Mouse (Mus musculus): Measurements from ENCODE around the gene Atp6v0a1. TPM values are rescaled to one million over a fixed set of nuclear protein-coding genes. Genes with fewer than 3 reads are reported as not detected.

Atp6v0a1 gene
- polyA plus RNA-seq, 1 experiment from 2014 or later: 65.6 TPM

DNA sequence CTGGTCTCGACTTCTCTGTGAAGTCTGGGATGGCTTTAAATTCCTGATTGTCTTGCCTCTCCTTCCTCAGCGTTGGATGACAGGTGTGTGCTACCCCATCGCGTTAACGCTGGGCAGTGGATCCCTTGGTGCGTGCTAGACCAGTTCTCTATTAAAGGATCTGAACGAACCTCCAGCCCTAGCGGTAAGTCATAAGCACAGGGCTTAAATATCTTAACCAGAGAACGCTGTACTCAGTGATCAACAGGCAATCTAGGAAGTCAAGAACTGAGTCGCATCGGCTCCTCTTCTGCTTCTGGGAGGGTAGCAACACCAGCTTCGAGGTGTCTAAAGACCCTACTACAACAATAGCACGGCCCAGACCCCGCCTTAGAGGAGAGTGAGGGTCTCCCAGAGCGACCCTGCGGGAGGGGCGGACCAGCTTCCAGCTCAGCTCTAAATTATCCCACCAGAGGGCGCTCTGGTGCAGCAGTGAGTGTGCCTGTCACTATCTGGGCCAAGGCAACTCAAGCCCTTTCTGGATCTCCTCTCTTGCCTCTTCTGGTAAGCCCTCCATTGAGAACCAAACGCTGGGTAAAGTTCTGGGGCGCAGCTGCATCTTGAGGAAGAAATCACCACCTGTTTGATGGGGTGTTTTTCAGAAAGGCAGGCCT is 26.0 kb upstream of the Atp6v0a1 start:
- peak; percentile 23; the same call in 1 of the 2 replicates for ATAC-seq (ENCODE audit: low FRiP score, low read depth)
- H3K27me3 ChIP-seq: peaks cover 26% of the 10 kb centered on the region
- H3K9me3 ChIP-seq: no peaks in the 10 kb centered on the region
- H3K4me2 ChIP-seq (replicated peaks): peak overlapping the region; percentile 61
- WGBS: 4% methylated on average over 20 of the region's 20 CpGs
- peak overlapping the region; percentile 28 for H3K4me3 ChIP-seq
- H3K36me3 ChIP-seq: no peaks in the 10 kb centered on the region
- H3K9ac ChIP-seq (replicated peaks): peak overlapping the region; percentile 37; the same call in 1 of the 2 replicates
- H3K4me1 ChIP-seq: 0 out of 2 replicates have a peak, but pooled peaks cover 6% of the 10 kb centered on the region
- H3K27ac ChIP-seq (replicated peaks): no peak overlapping the region

- ATAC-seq (ENCODE audit: low FRiP score, low read depth): no peak
- H3K9me3 ChIP-seq: no peaks in the 10 kb centered on the region
- no peak overlapping the region for H3K4me2 ChIP-seq (replicated peaks)
- H3K27ac ChIP-seq (replicated peaks): no peak overlapping the region
- 0 out of 2 replicates have a peak overlapping the region, but pooled peaks have one; percentile 37 for H3K9ac ChIP-seq (replicated peaks)
- H3K27me3 ChIP-seq: peaks cover 26% of the 10 kb centered on the region
- no peak overlapping the region for H3K4me3 ChIP-seq
- H3K36me3 ChIP-seq: no peaks in the 10 kb centered on the region
- WGBS: 75% methylated on average over 7 of the region's 7 CpGs
- H3K4me1 ChIP-seq: 0 out of 2 replicates have a peak, but pooled peaks cover 6% of the 10 kb centered on the region
These were observed 25.5 kb upstream of the Atp6v0a1 start for GRCm38 (mm10) chr11:100983778-100984131.

DNA sequence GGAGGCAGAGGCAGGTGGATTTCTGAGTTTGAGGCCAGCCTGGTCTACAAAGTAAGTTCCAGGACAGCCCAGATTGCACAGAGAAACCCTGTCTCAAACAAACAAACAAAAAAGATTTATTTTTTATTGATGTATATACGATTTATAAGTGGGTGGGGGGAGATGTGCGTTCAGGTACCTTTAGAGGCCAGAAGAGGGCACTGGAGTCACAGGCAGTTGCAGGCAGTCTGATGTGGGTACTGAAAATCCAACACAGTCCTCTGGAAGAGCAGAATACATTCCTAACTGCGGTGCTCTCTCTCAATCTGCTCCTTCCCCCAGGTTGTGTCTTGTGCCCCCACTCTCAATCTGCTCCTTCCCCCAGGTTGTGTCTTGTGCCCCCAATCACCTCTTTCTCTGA is 23.6 kb upstream of the Atp6v0a1 start:
- H3K9me3 ChIP-seq: no peaks in the 10 kb centered on the region
- no peak overlapping the region for H3K9ac ChIP-seq (replicated peaks)
- no peaks in the 10 kb centered on the region for H3K36me3 ChIP-seq
- no peak overlapping the region for H3K4me3 ChIP-seq
- H3K27me3 ChIP-seq: peaks cover 19% of the 10 kb centered on the region
- H3K4me2 ChIP-seq (replicated peaks): no peak overlapping the region
- 62% methylated on average over 3 of the region's 3 CpGs for WGBS
- 0 out of 2 replicates have a peak, but pooled peaks cover 6% of the 10 kb centered on the region for H3K4me1 ChIP-seq
- no peak for ATAC-seq (ENCODE audit: low FRiP score, low read depth)
- no peak overlapping the region for H3K27ac ChIP-seq (replicated peaks)

GRCm38 (mm10) chr11:100988674-100989073 is 20.6 kb upstream of the Atp6v0a1 start:
- no peak overlapping the region for H3K4me2 ChIP-seq (replicated peaks)
- no peak overlapping the region for H3K27ac ChIP-seq (replicated peaks)
- no peak overlapping the region for H3K9ac ChIP-seq (replicated peaks)
- no peaks in the 10 kb centered on the region for H3K36me3 ChIP-seq
- no peaks in the 10 kb centered on the region for H3K9me3 ChIP-seq
- H3K4me3 ChIP-seq: no peak overlapping the region
- H3K27me3 ChIP-seq: no peaks in the 10 kb centered on the region
- ATAC-seq (ENCODE audit: low FRiP score, low read depth): no peak
- WGBS: 86% methylated on average over 3 of the region's 3 CpGs
- 0 out of 2 replicates have a peak, but pooled peaks cover under 1% of the 10 kb centered on the region for H3K4me1 ChIP-seq

DNA sequence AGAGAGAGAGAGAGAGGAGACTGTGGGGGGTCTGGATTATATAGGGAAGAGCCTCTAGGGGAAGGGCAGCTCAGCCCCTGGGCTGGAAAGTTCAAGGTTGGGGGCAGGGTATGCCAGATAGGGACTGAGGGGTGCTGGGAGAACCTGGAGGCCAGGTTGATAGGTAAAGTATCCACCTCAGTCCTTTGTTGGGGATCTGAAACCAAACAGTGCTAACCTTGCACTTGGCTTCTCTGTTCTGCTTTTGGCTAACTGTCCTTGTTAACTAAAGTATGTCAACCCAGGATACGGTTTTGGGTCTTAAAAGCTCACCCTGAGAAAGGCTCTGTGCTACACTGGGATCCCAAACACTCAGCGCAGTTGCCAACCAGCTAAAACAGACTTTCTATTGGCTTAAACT is 19.6 kb upstream of the Atp6v0a1 start:
- no peak overlapping the region for H3K27ac ChIP-seq (replicated peaks)
- no peaks in the 10 kb centered on the region for H3K36me3 ChIP-seq
- H3K4me2 ChIP-seq (replicated peaks): no peak overlapping the region
- H3K9ac ChIP-seq (replicated peaks): no peak overlapping the region
- H3K4me1 ChIP-seq: no peaks in the 10 kb centered on the region
- no peak overlapping the region for H3K4me3 ChIP-seq
- no peaks in the 10 kb centered on the region for H3K27me3 ChIP-seq
- no peak for ATAC-seq (ENCODE audit: low FRiP score, low read depth)
- 75% methylated on average over 2 of the region's 2 CpGs for WGBS
- H3K9me3 ChIP-seq: no peaks in the 10 kb centered on the region

- 16% methylated on average over 6 of the region's 6 CpGs for WGBS
- H3K27me3 ChIP-seq: no peaks in the 10 kb centered on the region
- H3K27ac ChIP-seq (replicated peaks): no peak overlapping the region
- H3K9ac ChIP-seq (replicated peaks): no peak overlapping the region
- no peak overlapping the region for H3K4me2 ChIP-seq (replicated peaks)
- H3K4me1 ChIP-seq: no peaks in the 10 kb centered on the region
- H3K36me3 ChIP-seq: no peaks in the 10 kb centered on the region
- H3K9me3 ChIP-seq: no peaks in the 10 kb centered on the region
- no peak overlapping the region for H3K4me3 ChIP-seq
- ATAC-seq (ENCODE audit: low FRiP score, low read depth): no peak
These were observed 18.2 kb upstream of the Atp6v0a1 start for GRCm38 (mm10) chr11:100991027-100991534.

GRCm38 (mm10) chr11:100993437-100993836 is 15.8 kb upstream of the Atp6v0a1 start:
- WGBS: 85% methylated on average over 2 of the region's 2 CpGs

GRCm38 (mm10) chr11:100994233-100994632 is 15.0 kb upstream of the Atp6v0a1 start:
- Histone ChIP-seq H3K27me3 (no peaks in the 10 kb centered on the region), H3K4me2 (replicated peaks) (no peak overlapping the region), H3K27ac (replicated peaks) (no peak overlapping the region), H3K36me3 (no peaks in the 10 kb centered on the region), H3K9ac (replicated peaks) (no peak overlapping the region), H3K4me1 (no peaks in the 10 kb centered on the region), H3K9me3 (no peaks in the 10 kb centered on the region), H3K4me3 (no peak overlapping the region)
- 67% methylated on average over 9 of the region's 9 CpGs for WGBS
- no peak for ATAC-seq (ENCODE audit: low FRiP score, low read depth)

More at GRCm38 (mm10) chr11:100993437-100993836, 15.8 kb upstream of the Atp6v0a1 start:
- ATAC-seq (ENCODE audit: low FRiP score, low read depth): no peak
- no peak overlapping the region for H3K4me3 ChIP-seq
- H3K27me3 ChIP-seq: no peaks in the 10 kb centered on the region
- no peak overlapping the region for H3K4me2 ChIP-seq (replicated peaks)
- no peak overlapping the region for H3K9ac ChIP-seq (replicated peaks)
- no peak overlapping the region for H3K27ac ChIP-seq (replicated peaks)
- no peaks in the 10 kb centered on the region for H3K9me3 ChIP-seq
- H3K4me1 ChIP-seq: no peaks in the 10 kb centered on the region
- no peaks in the 10 kb centered on the region for H3K36me3 ChIP-seq

DNA sequence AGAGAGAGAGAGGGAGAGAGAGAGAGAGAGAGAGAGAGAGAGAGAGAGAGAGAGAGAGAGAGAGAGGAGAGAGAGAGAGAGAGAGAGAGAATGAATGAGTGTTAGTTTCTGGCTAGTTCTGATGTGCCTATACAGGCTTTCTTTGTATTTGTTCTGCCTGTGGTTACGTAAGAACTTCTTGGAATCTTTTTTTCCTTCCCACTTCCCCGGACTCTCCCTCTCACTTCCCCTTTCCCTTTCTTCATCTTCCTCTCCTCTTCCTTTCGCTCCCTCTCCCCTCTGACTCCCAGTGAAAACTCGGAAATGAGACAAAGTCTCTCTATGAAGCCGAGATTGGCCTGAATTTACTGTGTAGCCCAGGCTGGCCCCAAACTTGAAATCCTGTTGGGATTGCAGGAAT is 14.6 kb upstream of the Atp6v0a1 start:
- Histone ChIP-seq H3K9me3 (no peaks in the 10 kb centered on the region), H3K4me2 (replicated peaks) (no peak overlapping the region), H3K27ac (replicated peaks) (no peak overlapping the region), H3K9ac (replicated peaks) (no peak overlapping the region), H3K36me3 (no peaks in the 10 kb centered on the region), H3K27me3 (no peaks in the 10 kb centered on the region), H3K4me1 (no peaks in the 10 kb centered on the region), H3K4me3 (no peak overlapping the region)
- no peak for ATAC-seq (ENCODE audit: low FRiP score, low read depth)
- whole genome bisulfite sequencing: 87% methylated on average over 5 of the region's 5 CpGs

DNA sequence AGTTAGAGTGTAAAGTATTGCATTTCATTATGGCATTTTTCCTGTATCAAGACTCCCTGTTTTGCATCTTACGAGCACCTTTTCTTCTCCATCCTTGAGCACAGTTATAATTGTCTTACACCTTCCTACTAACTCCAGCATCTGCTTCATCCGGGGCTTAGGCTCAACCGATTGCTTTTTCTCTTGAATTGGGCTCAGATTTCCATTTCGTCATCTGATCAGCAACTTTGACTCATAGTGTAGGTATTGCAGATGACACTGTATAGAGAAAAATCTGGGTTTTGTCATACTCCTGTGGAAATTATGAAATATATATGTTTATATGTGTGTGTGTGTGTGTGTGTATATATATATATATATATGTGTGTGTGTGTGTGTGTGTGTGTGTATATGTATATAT is 12.8 kb upstream of the Atp6v0a1 start:
- Histone ChIP-seq H3K27me3 (peaks cover 5% of the 10 kb centered on the region; the same call in 1 of the 2 replicates), H3K36me3 (no peaks in the 10 kb centered on the region), H3K27ac (replicated peaks) (no peak overlapping the region), H3K4me2 (replicated peaks) (no peak overlapping the region), H3K4me3 (no peak overlapping the region), H3K9me3 (no peaks in the 10 kb centered on the region), H3K4me1 (no peaks in the 10 kb centered on the region), H3K9ac (replicated peaks) (no peak overlapping the region)
- ATAC-seq (ENCODE audit: low FRiP score, low read depth): no peak
- 90% methylated on average over 4 of the region's 4 CpGs for WGBS

DNA sequence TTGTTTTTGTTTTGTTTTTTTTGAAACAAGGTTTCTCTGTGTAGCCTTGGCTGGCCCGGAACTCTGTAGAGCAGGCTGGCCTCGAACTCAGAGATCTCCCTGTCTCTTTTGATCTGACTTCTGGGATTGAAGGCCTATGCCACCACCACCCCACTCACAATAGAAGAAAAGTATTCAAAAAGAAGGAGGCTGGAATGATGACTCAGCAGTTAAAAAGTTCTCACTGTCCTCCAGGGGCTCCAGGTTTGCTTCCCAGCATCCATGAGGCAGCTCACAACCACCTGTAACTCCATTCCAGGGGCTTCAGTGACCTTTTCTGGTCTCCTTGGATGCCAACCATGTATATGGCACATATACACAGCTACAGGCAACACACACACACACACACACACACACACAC is 10.4 kb upstream of the Atp6v0a1 start:
- H3K4me2 ChIP-seq (replicated peaks): no peak overlapping the region
- no peaks in the 10 kb centered on the region for H3K36me3 ChIP-seq
- no peak overlapping the region for H3K4me3 ChIP-seq
- ATAC-seq (ENCODE audit: low FRiP score, low read depth): no peak
- 92% methylated on average over 2 of the region's 2 CpGs for WGBS
- H3K27ac ChIP-seq (replicated peaks): no peak overlapping the region
- H3K4me1 ChIP-seq: no peaks in the 10 kb centered on the region
- no peaks in the 10 kb centered on the region for H3K9me3 ChIP-seq
- peaks cover 5% of the 10 kb centered on the region; the same call in 1 of the 2 replicates for H3K27me3 ChIP-seq
- H3K9ac ChIP-seq (replicated peaks): no peak overlapping the region

DNA sequence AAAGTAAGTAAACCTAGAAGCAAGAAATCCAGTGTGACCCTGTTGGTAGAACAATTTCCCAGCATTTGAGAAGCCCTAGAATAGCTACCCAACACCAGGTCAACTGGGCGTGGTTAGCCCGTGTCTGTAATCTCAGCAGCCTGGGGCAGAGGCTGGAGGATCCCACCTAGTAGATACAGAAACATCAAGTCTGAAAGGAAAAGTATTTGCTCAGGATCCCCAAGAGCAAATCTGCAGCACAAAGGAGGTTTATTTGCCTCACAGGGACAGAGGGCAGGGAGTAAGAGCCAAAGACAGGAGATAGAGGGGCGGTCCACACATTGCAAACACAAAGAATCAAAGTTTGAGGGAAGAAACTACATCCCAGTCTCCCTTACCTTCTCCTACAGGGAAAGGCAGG is 10.0 kb upstream of the Atp6v0a1 start:
- no peaks in the 10 kb centered on the region for H3K9me3 ChIP-seq
- H3K27me3 ChIP-seq: peaks cover 5% of the 10 kb centered on the region; the same call in 1 of the 2 replicates
- no peak overlapping the region for H3K4me3 ChIP-seq
- H3K9ac ChIP-seq (replicated peaks): no peak overlapping the region
- H3K27ac ChIP-seq (replicated peaks): no peak overlapping the region
- 58% methylated on average over 3 of the region's 3 CpGs for WGBS
- no peaks in the 10 kb centered on the region for H3K4me1 ChIP-seq
- ATAC-seq (ENCODE audit: low FRiP score, low read depth): no peak
- no peaks in the 10 kb centered on the region for H3K36me3 ChIP-seq
- no peak overlapping the region for H3K4me2 ChIP-seq (replicated peaks)

All from midbrain, embryonic 12.5 days (tissue).